Mouse (Mus musculus) liver, embryonic 16.5 days (tissue): ENCODE data around the gene Pdp2. TPM values are rescaled to one million over a fixed set of nuclear protein-coding genes. Genes with fewer than 3 reads are reported as not detected.
"Not testable (repeated sequence)": the region's sequence is repeated elsewhere in the genome, so short reads cannot be mapped to it uniquely, and the experiment has no call there.

Experiments used
- ATAC-seq: fragments of 200-750 bp; cut with Nextera tagmentation; 2 replicates; pipeline ENCODE4 v1.8.0; 2017; ENCODE audit warnings: low read depth, mild to moderate bottlenecking, moderate number of reproducible peaks, moderate library complexity
- H3K27ac ChIP-seq: fragments of 300-500 bp; sonication (generic); 2 replicates; pipeline ENCODE4 v1.5.1; 2014; ENCODE audit warnings: mild to moderate bottlenecking, low read length
- H3K27me3 ChIP-seq: fragments of 300-500 bp; sonication (generic); 2 replicates; pipeline ENCODE4 v1.6.1; 2014; ENCODE audit warnings: low read depth, low read length, mixed read lengths; ENCODE audit not compliant: control insufficient read depth, insufficient read depth
- H3K36me3 ChIP-seq: fragments of 300-500 bp; sonication (generic); 2 replicates; pipeline ENCODE4 v1.6.1; 2014; ENCODE audit warnings: mild to moderate bottlenecking; ENCODE audit not compliant: control insufficient read depth, insufficient read depth
- H3K4me1 ChIP-seq: fragments of 300-500 bp; sonication (generic); 2 replicates; pipeline ENCODE4 v1.6.1; 2014; ENCODE audit warnings: low read depth, low read length, mixed read lengths; ENCODE audit not compliant: control insufficient read depth
- H3K4me2 ChIP-seq: fragments of 300-500 bp; sonication (generic); 2 replicates; pipeline ENCODE4 v1.6.1; 2014; ENCODE audit warnings: low read depth, low read length, mixed read lengths
- H3K4me3 ChIP-seq: fragments of 300-500 bp; sonication (generic); 2 replicates; pipeline ENCODE4 v1.5.1; 2014; ENCODE audit warnings: low read depth, mild to moderate bottlenecking, low read length
- H3K9ac ChIP-seq: fragments of 300-500 bp; sonication (generic); 2 replicates; pipeline ENCODE4 v1.6.1; 2014; ENCODE audit warnings: low read depth, low read length
- H3K9me3 ChIP-seq: fragments of 300-500 bp; sonication (generic); replicated peaks from 2 replicates; pipeline ENCODE4 v1.6.1; 2016; ENCODE audit warnings: low read length; ENCODE audit not compliant: control insufficient read depth
- WGBS: fragments of 180-500 bp; shearing (Covaris S2); extraction: QIAGEN DNeasy Blood & Tissue Kit; methylation state at CpG from one replicate; pipeline ENCODE4 v1.1.7; 2014; ENCODE audit not compliant: insufficient replicate concordance; 5-methylcytosine and 5-hydroxymethylcytosine counted together
- polyA plus RNA-seq: library from polyadenylated mRNA; unstranded; fragments of >200 nt; fragmentation: Nextera tagmentation; extraction: Ambion mirVana; gene quantifications from 2 replicates; pipeline ENCODE4 v1.2.1, GENCODE M21; 2015

Pdp2 gene
- polyA plus RNA-seq, 1 experiment from 2014 or later: 3.9 TPM

DNA sequence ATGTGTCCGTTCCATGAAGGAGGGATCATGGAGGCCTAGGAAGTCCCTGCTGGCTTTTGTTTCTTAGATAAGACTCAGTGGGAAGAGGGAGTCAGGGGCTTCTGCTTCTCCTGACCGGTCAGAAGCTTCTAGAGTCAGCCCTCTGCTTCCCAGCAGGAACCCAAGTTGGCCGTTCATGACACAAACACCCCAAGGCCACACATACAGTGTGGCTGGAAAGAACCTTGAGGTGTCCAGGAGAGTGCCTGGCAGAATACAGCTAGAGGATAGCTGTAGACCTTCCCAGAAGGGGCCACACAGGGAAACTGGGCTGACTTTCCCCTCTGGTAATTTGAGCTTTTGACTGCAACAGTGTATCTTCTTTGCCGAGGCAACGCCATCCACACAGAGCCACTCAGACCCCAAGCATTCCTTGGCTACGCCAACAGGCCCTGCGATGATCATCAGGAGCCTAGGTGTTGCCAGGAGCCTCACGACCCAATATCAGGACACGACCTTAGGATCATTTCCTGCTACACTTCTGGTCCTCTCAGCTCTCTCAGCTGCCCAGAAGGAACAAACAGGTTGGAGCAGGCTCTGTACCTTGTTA lies 42.0 kb downstream of the Pdp2 start:
- Histone ChIP-seq H3K4me1 (peaks cover 2% of the 10 kb centered on the region; the same call in 1 of the 2 replicates), H3K9ac (no peak overlapping the region), H3K4me2 (no peak overlapping the region), H3K36me3 (no peaks in the 10 kb centered on the region), H3K27me3 (peaks cover 23% of the 10 kb centered on the region), H3K9me3 (no peaks in the 10 kb centered on the region), H3K27ac (no peak overlapping the region), H3K4me3 (no peak overlapping the region)
- WGBS: 52% methylated on average over 9 of the region's 9 CpGs
- no peak for ATAC-seq

DNA sequence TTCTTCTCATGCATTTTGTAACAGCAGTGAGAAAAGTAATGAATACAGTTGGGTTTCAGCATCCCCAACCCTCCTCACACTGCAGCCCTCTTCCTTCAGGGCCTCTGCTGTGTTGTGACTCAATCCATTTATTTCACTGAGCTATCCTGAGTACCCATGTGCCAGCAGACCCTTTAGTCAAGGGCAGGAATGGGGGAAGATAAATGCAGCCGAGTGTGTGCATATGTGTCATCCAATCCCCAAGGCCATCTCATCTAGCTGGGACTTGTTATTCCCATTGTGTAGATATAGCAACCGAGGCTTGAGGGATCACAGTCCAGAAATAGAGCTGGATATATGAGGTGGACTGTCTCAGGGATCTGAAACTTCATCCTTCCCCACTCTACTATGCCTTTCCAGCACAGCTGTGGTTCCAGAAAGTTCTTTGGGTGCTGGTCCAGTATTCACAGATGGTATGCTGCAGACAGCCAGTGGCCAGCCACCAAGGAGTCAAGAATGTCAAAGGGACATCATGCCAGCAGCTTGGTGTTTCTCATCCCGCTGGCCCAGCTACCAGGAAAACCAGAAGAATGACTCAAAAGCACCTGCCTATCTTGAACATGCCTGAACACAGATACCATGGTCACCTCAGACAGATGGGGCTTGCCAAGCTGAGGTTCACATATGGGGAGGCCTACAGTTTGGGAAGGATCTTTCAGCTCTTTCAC lies 43.9 kb downstream of the Pdp2 start:
- H3K4me1 ChIP-seq: peaks cover 4% of the 10 kb centered on the region; the same call in 1 of the 2 replicates
- H3K4me3 ChIP-seq: no peak overlapping the region
- H3K27ac ChIP-seq: no peak overlapping the region
- H3K27me3 ChIP-seq: peaks cover 15% of the 10 kb centered on the region
- no peaks in the 10 kb centered on the region for H3K9me3 ChIP-seq
- H3K9ac ChIP-seq: no peak overlapping the region
- 58% methylated on average over 3 of the region's 3 CpGs for WGBS
- no peak overlapping the region for H3K4me2 ChIP-seq
- H3K36me3 ChIP-seq: no peaks in the 10 kb centered on the region
- no peak for ATAC-seq

DNA sequence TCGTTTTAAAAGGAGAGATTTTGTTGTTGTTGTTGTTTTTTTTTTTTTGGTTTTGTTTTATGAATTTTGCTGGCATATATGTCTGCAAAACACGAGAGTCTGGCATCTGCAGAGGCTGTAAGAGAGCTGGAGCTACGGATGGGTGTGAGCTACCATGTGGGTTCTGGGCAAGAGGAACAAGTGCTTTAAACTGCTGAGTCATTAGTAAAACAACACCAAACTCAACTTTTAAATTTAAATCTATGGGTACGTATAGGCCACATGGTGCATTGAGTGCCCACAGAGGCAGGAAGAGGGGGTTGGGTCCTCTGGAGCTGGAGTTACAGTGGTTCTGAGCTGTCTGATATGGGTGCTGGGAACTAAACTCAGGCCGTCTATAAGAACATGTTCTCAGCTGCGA lies 46.8 kb downstream of the Pdp2 start:
- Histone ChIP-seq H3K9me3 (no peaks in the 10 kb centered on the region), H3K27me3 (no peaks in the 10 kb centered on the region), H3K4me1 (peaks cover 16% of the 10 kb centered on the region), H3K36me3 (no peaks in the 10 kb centered on the region), H3K4me2 (no peak overlapping the region), H3K27ac (no peak overlapping the region), H3K9ac (no peak overlapping the region), H3K4me3 (no peak overlapping the region)
- ATAC-seq: no peak
- 70% methylated on average over 6 of the region's 6 CpGs for WGBS

DNA sequence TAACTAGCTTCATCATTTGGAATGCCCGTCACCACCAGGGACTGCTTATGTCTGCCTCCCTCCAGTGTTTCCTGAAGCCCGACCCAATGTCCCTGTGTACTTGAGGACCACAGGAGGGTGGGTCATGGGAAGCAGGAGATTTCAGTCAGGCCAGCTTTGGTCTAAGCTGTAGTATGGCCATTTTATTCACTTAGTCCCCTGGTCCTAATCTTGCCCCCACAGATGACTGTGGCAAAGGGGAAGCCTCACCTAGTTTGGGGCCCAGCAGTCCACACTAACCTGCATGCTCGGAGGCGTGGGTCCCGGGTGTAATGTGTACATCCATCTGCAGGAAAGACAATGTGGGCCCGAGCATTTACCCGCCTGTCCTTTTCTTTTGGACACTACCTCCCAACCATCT lies 49.0 kb downstream of the Pdp2 start:
- H3K36me3 ChIP-seq: no peaks in the 10 kb centered on the region
- peaks cover 16% of the 10 kb centered on the region for H3K4me1 ChIP-seq
- ATAC-seq: no peak
- no peaks in the 10 kb centered on the region for H3K9me3 ChIP-seq
- 58% methylated on average over 7 of the region's 7 CpGs for WGBS
- H3K27me3 ChIP-seq: no peaks in the 10 kb centered on the region
- H3K4me2 ChIP-seq: peak overlapping the region; percentile 92
- H3K9ac ChIP-seq: no peak overlapping the region; the same call in 1 of the 2 replicates
- H3K27ac ChIP-seq: no peak overlapping the region
- peak overlapping the region; percentile 91 for H3K4me3 ChIP-seq

DNA sequence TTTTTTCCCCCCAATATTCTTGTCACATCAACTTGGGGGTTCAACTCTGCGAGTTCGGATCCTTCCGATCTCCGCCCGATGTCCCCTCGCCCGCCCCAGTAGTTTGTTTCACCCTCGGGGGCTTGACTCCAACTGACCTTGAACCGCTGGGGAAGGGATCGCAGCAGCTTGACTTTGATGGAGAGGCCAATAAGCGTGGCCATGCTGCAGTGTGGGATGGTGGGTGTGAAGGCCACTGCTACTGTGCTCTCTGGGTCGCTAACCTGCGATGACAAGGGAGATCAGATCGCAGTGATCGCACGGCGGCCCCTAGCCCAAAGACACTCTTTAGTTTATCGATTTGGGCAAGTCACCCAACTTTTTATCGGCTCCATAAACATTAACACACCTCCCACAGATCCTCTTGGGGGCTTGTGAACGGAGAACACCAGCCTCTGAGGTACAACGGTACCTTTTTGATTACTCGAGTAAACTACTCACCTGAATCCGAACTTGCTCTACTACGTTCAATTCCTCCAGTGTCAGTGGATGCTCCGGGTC lies 49.6 kb downstream of the Pdp2 start:
- Histone ChIP-seq H3K27me3 (no peaks in the 10 kb centered on the region), H3K9ac (peak overlapping the region; percentile 82), H3K9me3 (no peaks in the 10 kb centered on the region), H3K4me1 (peaks cover 16% of the 10 kb centered on the region), H3K27ac (peak overlapping the region; percentile 48; the same call in 1 of the 2 replicates), H3K4me2 (peak overlapping the region; percentile 92), H3K36me3 (no peaks in the 10 kb centered on the region), H3K4me3 (peak overlapping the region; percentile 91)
- WGBS: 9% methylated on average over 25 of the region's 25 CpGs
- no peak for ATAC-seq

DNA sequence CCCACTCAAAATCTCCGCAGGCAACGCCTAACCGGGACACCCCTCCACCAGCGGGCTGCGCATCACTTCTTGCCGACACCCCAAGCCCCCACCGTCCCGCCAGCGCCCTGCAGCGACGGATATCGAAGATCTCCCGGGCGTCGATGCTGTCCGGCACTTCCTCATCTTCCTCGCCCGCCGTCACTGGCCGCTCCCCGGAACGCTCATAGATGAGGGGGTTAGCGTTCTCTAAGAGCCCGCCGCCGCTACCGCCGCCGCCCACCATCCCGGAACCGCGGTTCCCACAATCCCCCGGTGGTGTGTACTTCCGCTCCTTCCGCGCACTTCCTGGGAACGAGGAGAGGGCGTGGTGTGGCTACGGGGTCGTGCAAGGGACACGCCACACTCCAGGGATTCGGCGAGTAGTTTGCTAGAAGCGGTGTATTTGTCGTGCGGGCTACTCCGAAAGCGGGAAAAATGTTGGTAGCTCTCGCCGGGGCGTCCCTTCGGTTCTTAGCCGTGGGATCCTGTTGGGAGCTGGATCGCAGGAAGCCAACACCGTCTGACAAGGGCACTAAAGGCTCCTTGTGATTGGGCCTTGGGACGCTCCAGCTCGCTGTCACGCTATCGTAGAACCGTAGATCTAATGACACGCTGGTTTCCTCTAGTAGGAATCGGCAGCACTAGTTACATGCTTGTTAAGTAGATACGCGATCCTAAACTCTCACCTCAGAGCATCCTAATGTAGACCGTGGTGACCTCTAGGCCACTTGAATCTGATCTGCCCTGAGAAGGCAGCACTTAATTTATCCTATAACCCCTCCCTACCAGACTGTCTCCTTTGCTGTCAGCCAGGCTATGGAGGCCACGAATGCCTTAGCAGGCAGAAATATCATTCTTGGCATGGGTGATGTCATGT lies 50.4 kb downstream of the Pdp2 start, which contains the start of gene Ciao2b:
TSS of gene Ciao2b (minus strand) at position 540 of the 898 bp plus-strand sequence.
- peak within 1 kb of the TSS; percentile 59 for H3K27ac ChIP-seq
- no peaks in the 10 kb centered on the region for H3K27me3 ChIP-seq
- no peaks in the 10 kb centered on the region for H3K36me3 ChIP-seq
- no peaks in the 10 kb centered on the region for H3K9me3 ChIP-seq
- peak within 1 kb of the TSS; percentile 82 for H3K9ac ChIP-seq
- H3K4me2 ChIP-seq: peak within 1 kb of the TSS; percentile 92
- peak; percentile 97 for ATAC-seq
- under 1% methylated on average over 66 of the region's 66 CpGs for WGBS
- H3K4me1 ChIP-seq: peaks cover 16% of the 10 kb centered on the region
- peak within 1 kb of the TSS; percentile 91 for H3K4me3 ChIP-seq

DNA sequence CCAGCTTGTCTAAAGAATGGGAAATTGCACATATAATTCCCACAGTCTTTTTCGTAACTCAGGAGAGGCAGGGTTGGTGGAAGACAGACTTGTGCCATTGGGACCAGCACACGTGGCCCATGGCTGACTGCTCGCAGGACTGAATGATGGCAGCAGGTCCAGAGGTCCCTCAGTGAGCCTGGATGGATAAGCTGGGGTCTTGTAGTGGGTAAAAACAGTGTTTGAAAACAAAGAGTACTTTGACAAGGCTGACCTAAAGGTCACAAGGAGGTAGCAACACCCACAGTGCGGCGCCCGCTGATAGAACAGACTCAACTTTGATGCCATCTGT lies 51.0 kb downstream of the Pdp2 start:
- peak overlapping the region; percentile 91 for H3K4me3 ChIP-seq
- H3K4me1 ChIP-seq: peaks cover 16% of the 10 kb centered on the region
- no peak overlapping the region for H3K27ac ChIP-seq
- no peak for ATAC-seq
- 79% methylated on average over 6 of the region's 6 CpGs for WGBS
- H3K36me3 ChIP-seq: no peaks in the 10 kb centered on the region
- peak overlapping the region; percentile 82 for H3K9ac ChIP-seq
- H3K9me3 ChIP-seq: no peaks in the 10 kb centered on the region
- H3K4me2 ChIP-seq: peak overlapping the region; percentile 92
- H3K27me3 ChIP-seq: no peaks in the 10 kb centered on the region

DNA sequence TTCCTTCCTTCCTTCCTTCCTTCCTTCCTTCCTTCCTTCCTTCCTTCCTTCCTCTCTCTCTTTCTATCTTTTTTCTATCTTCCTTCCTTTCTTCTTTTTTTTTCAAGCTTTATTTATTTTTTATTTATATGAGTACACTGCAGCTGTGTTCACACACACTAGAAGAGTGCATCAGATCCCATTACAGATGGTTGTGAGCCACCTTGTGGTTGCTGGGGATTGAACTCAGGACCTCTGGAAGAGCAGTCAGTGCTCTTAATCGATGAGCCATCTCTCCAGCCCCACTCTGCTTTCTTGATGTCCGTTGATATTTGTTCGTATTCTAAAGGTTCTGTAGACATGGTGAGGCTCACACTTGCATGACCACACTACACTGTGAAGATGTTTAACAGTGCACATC lies 52.9 kb downstream of the Pdp2 start:
- peaks cover 16% of the 10 kb centered on the region for H3K4me1 ChIP-seq
- WGBS: 56% methylated on average over 3 of the region's 3 CpGs
- not testable (repeated sequence) for H3K4me2 ChIP-seq, H3K27me3 ChIP-seq, H3K4me3 ChIP-seq, H3K9ac ChIP-seq, H3K27ac ChIP-seq, H3K36me3 ChIP-seq, ATAC-seq, H3K9me3 ChIP-seq
